Mouse (Mus musculus): Measurements from ENCODE around the gene Slc8a2. TPM values are rescaled to one million over a fixed set of nuclear protein-coding genes. Genes with fewer than 3 reads are reported as not detected.

The Slc8a2 gene
- total and polyA plus RNA-seq, 2 experiments = 0.06 TPM; not detected in 1

- WGBS = 4% methylated on average over 42 of the region's 42 CpGs
- peaks cover 10% of the 10 kb centered on the region for H3K27me3 ChIP-seq (ENCODE audit: control insufficient read depth, insufficient read depth, low read length)
- no peak within 1 kb of the TSS for H3K27ac ChIP-seq (replicated peaks; ENCODE audit: insufficient read depth, low read depth, low read length)
- no peaks in the 10 kb centered on the region for H3K79me2 ChIP-seq (ENCODE audit: control insufficient read depth, insufficient read depth, low read length)
- TF ChIP-seq CTCF (IDR thresholded peaks at IDR 0.05; ENCODE audit: low read depth, low read length) (peak; percentile 26; the same call in 1 of the 2 replicates), POLR2A (IDR thresholded peaks at IDR 0.05; ENCODE audit: extremely low read depth, insufficient read depth, low read length) (no peak)
- no peaks in the 10 kb centered on the region for H3K36me3 ChIP-seq (ENCODE audit: control insufficient read depth, insufficient read depth, low read length)
- no peaks in the 10 kb centered on the region for H3K4me1 ChIP-seq (ENCODE audit: control insufficient read depth, insufficient read depth, low read length)
- peak within 1 kb of the TSS; percentile 77 for H3K4me3 ChIP-seq (ENCODE audit: insufficient read depth, low read depth, low read length)
- no peak for DNase-seq (ENCODE audit: extremely low read depth, low read depth, low spot score)
- H3K9ac ChIP-seq (ENCODE audit: low read depth, low read length) = peak within 1 kb of the TSS; percentile 85
These were observed 45.2 kb downstream of the Slc8a2 start, which contains the start of gene Meis3 for GRCm38 (mm10) chr7:16174597-16175541. Gene Meis3 (plus strand): TSS chr7:16175090.

- Histone ChIP-seq H3K27me3 (ENCODE audit: control insufficient read depth, insufficient read depth, low read length) (peaks cover 10% of the 10 kb centered on the region), H3K36me3 (ENCODE audit: control insufficient read depth, insufficient read depth, low read length) (no peaks in the 10 kb centered on the region), H3K4me1 (ENCODE audit: control insufficient read depth, insufficient read depth, low read length) (no peaks in the 10 kb centered on the region), H3K9ac (ENCODE audit: low read depth, low read length) (peak overlapping the region; percentile 85), H3K79me2 (ENCODE audit: control insufficient read depth, insufficient read depth, low read length) (no peaks in the 10 kb centered on the region), H3K4me3 (ENCODE audit: insufficient read depth, low read depth, low read length) (peak overlapping the region; percentile 77), H3K27ac (replicated peaks; ENCODE audit: insufficient read depth, low read depth, low read length) (no peak overlapping the region)
- TF ChIP-seq CTCF (IDR thresholded peaks at IDR 0.05; ENCODE audit: low read depth, low read length) = no peak
- TF ChIP-seq POLR2A (IDR thresholded peaks at IDR 0.05; ENCODE audit: extremely low read depth, insufficient read depth, low read length) = no peak
- 3% methylated on average over 10 of the region's 10 CpGs for WGBS
- no peak for DNase-seq (ENCODE audit: extremely low read depth, low read depth, low spot score)
These were observed 45.9 kb downstream of the Slc8a2 start for GRCm38 (mm10) chr7:16175542-16175931.

- no peak for DNase-seq (ENCODE audit: extremely low read depth, low read depth, low spot score)
- no peak overlapping the region for H3K9ac ChIP-seq (ENCODE audit: low read depth, low read length)
- 82% methylated on average over 4 of the region's 4 CpGs for WGBS
- H3K79me2 ChIP-seq (ENCODE audit: control insufficient read depth, insufficient read depth, low read length) = no peaks in the 10 kb centered on the region
- H3K4me3 ChIP-seq (ENCODE audit: insufficient read depth, low read depth, low read length) = no peak overlapping the region
- no peaks in the 10 kb centered on the region for H3K36me3 ChIP-seq (ENCODE audit: control insufficient read depth, insufficient read depth, low read length)
- TF ChIP-seq CTCF (IDR thresholded peaks at IDR 0.05; ENCODE audit: low read depth, low read length) = no peak
- no peak for TF ChIP-seq POLR2A (IDR thresholded peaks at IDR 0.05; ENCODE audit: extremely low read depth, insufficient read depth, low read length)
- H3K4me1 ChIP-seq (ENCODE audit: control insufficient read depth, insufficient read depth, low read length) = no peaks in the 10 kb centered on the region
- H3K27ac ChIP-seq (replicated peaks; ENCODE audit: insufficient read depth, low read depth, low read length) = no peak overlapping the region
- peaks cover 10% of the 10 kb centered on the region for H3K27me3 ChIP-seq (ENCODE audit: control insufficient read depth, insufficient read depth, low read length)
These were observed 48.5 kb downstream of the Slc8a2 start for GRCm38 (mm10) chr7:16178114-16178513.

GRCm38 (mm10) chr7:16183663-16184062 is 54.0 kb downstream of the Slc8a2 start:
- H3K4me3 ChIP-seq (ENCODE audit: insufficient read depth, low read depth, low read length) = no peak overlapping the region
- no peaks in the 10 kb centered on the region for H3K36me3 ChIP-seq (ENCODE audit: control insufficient read depth, insufficient read depth, low read length)
- WGBS = 20% methylated on average over 8 of the region's 8 CpGs
- H3K9ac ChIP-seq (ENCODE audit: low read depth, low read length) = no peak overlapping the region
- H3K27ac ChIP-seq (replicated peaks; ENCODE audit: insufficient read depth, low read depth, low read length) = no peak overlapping the region
- H3K27me3 ChIP-seq (ENCODE audit: control insufficient read depth, insufficient read depth, low read length) = no peaks in the 10 kb centered on the region
- TF ChIP-seq POLR2A (IDR thresholded peaks at IDR 0.05; ENCODE audit: extremely low read depth, insufficient read depth, low read length) (no peak), CTCF (IDR thresholded peaks at IDR 0.05; ENCODE audit: low read depth, low read length) (no peak)
- no peak for DNase-seq (ENCODE audit: extremely low read depth, low read depth, low spot score)
- no peaks in the 10 kb centered on the region for H3K79me2 ChIP-seq (ENCODE audit: control insufficient read depth, insufficient read depth, low read length)
- no peaks in the 10 kb centered on the region for H3K4me1 ChIP-seq (ENCODE audit: control insufficient read depth, insufficient read depth, low read length)

- Histone ChIP-seq H3K79me2 (ENCODE audit: control insufficient read depth, insufficient read depth, low read length) (no peaks in the 10 kb centered on the region), H3K27ac (replicated peaks; ENCODE audit: insufficient read depth, low read depth, low read length) (no peak overlapping the region), H3K27me3 (ENCODE audit: control insufficient read depth, insufficient read depth, low read length) (no peaks in the 10 kb centered on the region), H3K9ac (ENCODE audit: low read depth, low read length) (no peak overlapping the region), H3K4me1 (ENCODE audit: control insufficient read depth, insufficient read depth, low read length) (no peaks in the 10 kb centered on the region), H3K36me3 (ENCODE audit: control insufficient read depth, insufficient read depth, low read length) (no peaks in the 10 kb centered on the region), H3K4me3 (ENCODE audit: insufficient read depth, low read depth, low read length) (no peak overlapping the region)
- 76% methylated on average over 8 of the region's 8 CpGs for WGBS
- TF ChIP-seq CTCF (IDR thresholded peaks at IDR 0.05; ENCODE audit: low read depth, low read length) (no peak), POLR2A (IDR thresholded peaks at IDR 0.05; ENCODE audit: extremely low read depth, insufficient read depth, low read length) (no peak)
- no peak for DNase-seq (ENCODE audit: extremely low read depth, low read depth, low spot score)
These were observed 57.9 kb downstream of the Slc8a2 start for GRCm38 (mm10) chr7:16187494-16187893.

GRCm38 (mm10) chr7:16192315-16192714 is 62.7 kb downstream of the Slc8a2 start:
- TF ChIP-seq CTCF (IDR thresholded peaks at IDR 0.05; ENCODE audit: low read depth, low read length) (peak; percentile 84), POLR2A (IDR thresholded peaks at IDR 0.05; ENCODE audit: extremely low read depth, insufficient read depth, low read length) (no peak)
- H3K9ac ChIP-seq (ENCODE audit: low read depth, low read length) = no peak overlapping the region
- no peaks in the 10 kb centered on the region for H3K27me3 ChIP-seq (ENCODE audit: control insufficient read depth, insufficient read depth, low read length)
- H3K79me2 ChIP-seq (ENCODE audit: control insufficient read depth, insufficient read depth, low read length) = no peaks in the 10 kb centered on the region
- 18% methylated on average over 5 of the region's 5 CpGs for WGBS
- DNase-seq (ENCODE audit: extremely low read depth, low read depth, low spot score) = peak; percentile 21
- no peak overlapping the region for H3K4me3 ChIP-seq (ENCODE audit: insufficient read depth, low read depth, low read length)
- no peaks in the 10 kb centered on the region for H3K4me1 ChIP-seq (ENCODE audit: control insufficient read depth, insufficient read depth, low read length)
- H3K36me3 ChIP-seq (ENCODE audit: control insufficient read depth, insufficient read depth, low read length) = no peaks in the 10 kb centered on the region
- no peak overlapping the region for H3K27ac ChIP-seq (replicated peaks; ENCODE audit: insufficient read depth, low read depth, low read length)
